Mouse (Mus musculus): Measurements from ENCODE around the gene Tmem255b. TPM values are rescaled to one million over a fixed set of nuclear protein-coding genes. Genes with fewer than 3 reads are reported as not detected.

Gene Tmem255b
- total RNA-seq, 1 experiment: 0.18 TPM

- Histone ChIP-seq H3K9ac (ENCODE audit: insufficient read depth, low read depth, low read length, poor library complexity, severe bottlenecking) (no peak overlapping the region), H3K9me3 (ENCODE audit: control insufficient read depth, insufficient read depth, low read depth, low read length) (no peaks in the 10 kb centered on the region), H3K36me3 (ENCODE audit: control insufficient read depth, insufficient read depth, low read length, poor library complexity, severe bottlenecking) (no peaks in the 10 kb centered on the region), H3K27ac (ENCODE audit: insufficient read depth, low read depth, low read length, poor library complexity, severe bottlenecking) (no peak overlapping the region), H3K4me3 (ENCODE audit: insufficient read depth in 1 of 2, low read depth in 1 of 2, low read length in 2 of 2, poor library complexity in 1 of 2, severe bottlenecking in 1 of 2) (no peak overlapping the region), H3K4me1 (ENCODE audit: control insufficient read depth in 2 of 2, insufficient read depth in 2 of 2, low read length in 2 of 2, poor library complexity in 1 of 2) (peaks cover 0 to 2% of the 10 kb centered on the region in 2 experiments; a peak in 1 of 4 replicates)
- in situ Hi-C loops (cut with MboI; ENCODE audit: low sequenced_read_pairs in 2 of 2, unreplicated experiment in 2 of 2): no loop called here
- no peak for DNase-seq (ENCODE audit: low read depth, low spot score)
- TF ChIP-seq ZC3H11A (IDR thresholded peaks at IDR 0.05; ENCODE audit: borderline replicate concordance, low read depth, low read length) (no peak), MAFK (IDR thresholded peaks at IDR 0.05; ENCODE audit: insufficient read depth, low read depth, low read length) (no peak), HCFC1 (IDR thresholded peaks at IDR 0.05; ENCODE audit: borderline replicate concordance, insufficient read depth, low read length) (no peak), ZNF384 (IDR thresholded peaks at IDR 0.05; ENCODE audit: low read depth, low read length) (no peak), CHD2 (IDR thresholded peaks at IDR 0.05; ENCODE audit: low read depth, low read length) (no peak)
Observed at GRCm38 (mm10) chr8:13513556-13514370, 78.8 kb downstream of the Tmem255b start.

GRCm38 (mm10) chr8:13516011-13516442, 81.0 kb downstream of the Tmem255b start:
- in situ Hi-C loops (cut with MboI; ENCODE audit: low sequenced_read_pairs in 2 of 2, unreplicated experiment in 2 of 2): no loop called here
- Histone ChIP-seq H3K27ac (ENCODE audit: insufficient read depth, low read depth, low read length, poor library complexity, severe bottlenecking) (no peak overlapping the region), H3K9ac (ENCODE audit: insufficient read depth, low read depth, low read length, poor library complexity, severe bottlenecking) (no peak overlapping the region), H3K4me3 (ENCODE audit: insufficient read depth in 1 of 2, low read depth in 1 of 2, low read length in 2 of 2, poor library complexity in 1 of 2, severe bottlenecking in 1 of 2) (no peak overlapping the region), H3K36me3 (ENCODE audit: control insufficient read depth, insufficient read depth, low read length, poor library complexity, severe bottlenecking) (no peaks in the 10 kb centered on the region), H3K9me3 (ENCODE audit: control insufficient read depth, insufficient read depth, low read depth, low read length) (no peaks in the 10 kb centered on the region), H3K4me1 (ENCODE audit: control insufficient read depth in 2 of 2, insufficient read depth in 2 of 2, low read length in 2 of 2, poor library complexity in 1 of 2) (no peaks in the 10 kb centered on the region)
- TF ChIP-seq HCFC1 (IDR thresholded peaks at IDR 0.05; ENCODE audit: borderline replicate concordance, insufficient read depth, low read length) (no peak), CHD2 (IDR thresholded peaks at IDR 0.05; ENCODE audit: low read depth, low read length) (no peak), MAFK (IDR thresholded peaks at IDR 0.05; ENCODE audit: insufficient read depth, low read depth, low read length) (no peak), ZNF384 (IDR thresholded peaks at IDR 0.05; ENCODE audit: low read depth, low read length) (no peak), ZC3H11A (IDR thresholded peaks at IDR 0.05; ENCODE audit: borderline replicate concordance, low read depth, low read length) (no peak)
- DNase-seq (ENCODE audit: low read depth, low spot score): no peak

- in situ Hi-C loops (cut with MboI; ENCODE audit: low sequenced_read_pairs in 2 of 2, unreplicated experiment in 2 of 2): no loop called here
Observed at GRCm38 (mm10) chr8:13516728-13517127, 81.7 kb downstream of the Tmem255b start.

GRCm38 (mm10) chr8:13517284-13517781, 82.3 kb downstream of the Tmem255b start:
- Histone ChIP-seq H3K4me1 (ENCODE audit: control insufficient read depth in 2 of 2, insufficient read depth in 2 of 2, low read length in 2 of 2, poor library complexity in 1 of 2) (no peaks in the 10 kb centered on the region), H3K27ac (ENCODE audit: insufficient read depth, low read depth, low read length, poor library complexity, severe bottlenecking) (no peak overlapping the region), H3K36me3 (ENCODE audit: control insufficient read depth, insufficient read depth, low read length, poor library complexity, severe bottlenecking) (no peaks in the 10 kb centered on the region), H3K4me3 (ENCODE audit: insufficient read depth in 1 of 2, low read depth in 1 of 2, low read length in 2 of 2, poor library complexity in 1 of 2, severe bottlenecking in 1 of 2) (no peak overlapping the region), H3K9ac (ENCODE audit: insufficient read depth, low read depth, low read length, poor library complexity, severe bottlenecking) (no peak overlapping the region), H3K9me3 (ENCODE audit: control insufficient read depth, insufficient read depth, low read depth, low read length) (no peaks in the 10 kb centered on the region)
- TF ChIP-seq HCFC1 (IDR thresholded peaks at IDR 0.05; ENCODE audit: borderline replicate concordance, insufficient read depth, low read length): no peak
- no peak for TF ChIP-seq ZC3H11A (IDR thresholded peaks at IDR 0.05; ENCODE audit: borderline replicate concordance, low read depth, low read length)
- TF ChIP-seq MAFK (IDR thresholded peaks at IDR 0.05; ENCODE audit: insufficient read depth, low read depth, low read length): no peak
- TF ChIP-seq ZNF384 (IDR thresholded peaks at IDR 0.05; ENCODE audit: low read depth, low read length): no peak
- TF ChIP-seq CHD2 (IDR thresholded peaks at IDR 0.05; ENCODE audit: low read depth, low read length): no peak
- no peak for DNase-seq (ENCODE audit: low read depth, low spot score)
- in situ Hi-C loops (cut with MboI; ENCODE audit: low sequenced_read_pairs in 2 of 2, unreplicated experiment in 2 of 2): no loop called here

More at GRCm38 (mm10) chr8:13516728-13517127, 81.7 kb downstream of the Tmem255b start:
- Histone ChIP-seq H3K4me1 (ENCODE audit: control insufficient read depth in 2 of 2, insufficient read depth in 2 of 2, low read length in 2 of 2, poor library complexity in 1 of 2) (no peaks in the 10 kb centered on the region), H3K9me3 (ENCODE audit: control insufficient read depth, insufficient read depth, low read depth, low read length) (no peaks in the 10 kb centered on the region), H3K4me3 (ENCODE audit: insufficient read depth in 1 of 2, low read depth in 1 of 2, low read length in 2 of 2, poor library complexity in 1 of 2, severe bottlenecking in 1 of 2) (no peak overlapping the region), H3K36me3 (ENCODE audit: control insufficient read depth, insufficient read depth, low read length, poor library complexity, severe bottlenecking) (no peaks in the 10 kb centered on the region), H3K9ac (ENCODE audit: insufficient read depth, low read depth, low read length, poor library complexity, severe bottlenecking) (no peak overlapping the region), H3K27ac (ENCODE audit: insufficient read depth, low read depth, low read length, poor library complexity, severe bottlenecking) (no peak overlapping the region)
- TF ChIP-seq ZC3H11A (IDR thresholded peaks at IDR 0.05; ENCODE audit: borderline replicate concordance, low read depth, low read length) (no peak), MAFK (IDR thresholded peaks at IDR 0.05; ENCODE audit: insufficient read depth, low read depth, low read length) (no peak)
- DNase-seq (ENCODE audit: low read depth, low spot score): no peak

Other genes starting within 250 kb of the Tmem255b start
- 36.3 and 60.0 TPM in 2 replicates for gene Grtp1, start 234.6 kb upstream of the Tmem255b start, total RNA-seq (2012; rRNA removed)
- 0.31 and 0.32 TPM in 2 replicates for gene Adprhl1, start 181.0 kb upstream of the Tmem255b start, total RNA-seq (2012; rRNA removed)
- 10.6 and 12.3 TPM in 2 replicates for gene Dcun1d2, start 147.1 kb upstream of the Tmem255b start, total RNA-seq (2012; rRNA removed)
- 20.3 and 27.0 TPM in 2 replicates for gene Tmco3, start 147.0 kb upstream of the Tmem255b start, total RNA-seq (2012; rRNA removed)
- 97.9 and 110 TPM in 2 replicates for gene Tfdp1, start 96.4 kb upstream of the Tmem255b start, total RNA-seq (2012; rRNA removed)
- gene Atp4b, start 38.4 kb upstream of the Tmem255b start, total RNA-seq (2012; rRNA removed): not detected in 2 replicates
- gene Grk1, start 30.1 kb upstream of the Tmem255b start, total RNA-seq (2012; rRNA removed): 0.04 and 0.05 TPM in 2 replicates
- 20.7 and 28.8 TPM in 2 replicates for gene Gas6, start 59.3 kb downstream of the Tmem255b start, total RNA-seq (2012; rRNA removed)
- 0.26 TPM in 1 of 2 replicates, not detected in the other for gene 1700029H14Rik, start 127.3 kb downstream of the Tmem255b start, total RNA-seq (2012; rRNA removed)
- 7.6 and 14.4 TPM in 2 replicates for gene Rasa3, start 242.4 kb downstream of the Tmem255b start, total RNA-seq (2012; rRNA removed)

All from ES-E14 (cell line).